Comparison of ENCODE assay signal across 8 mouse cellular contexts in genomic region chr13:24518887-24519286, GRCm38 (mm10).
DNase-seq lines count a peak whose midpoint lies in the region; ATAC-seq and TF ChIP-seq lines count a peak whose summit lies in the region.

No protein-coding gene starts in this region.

- peaks cover 19% of the 10 kb centered on the region for H3K4me1 ChIP-seq in forebrain, embryonic 14.5 days (ENCODE audit: control insufficient read depth, insufficient read depth, low read length)
- H3K4me1 ChIP-seq in forebrain, embryonic 13.5 days: peaks cover 20% of the 10 kb centered on the region
- H3K4me1 ChIP-seq in hindbrain, postnatal 0 days (ENCODE audit: insufficient read depth, low read length): peaks cover 16% of the 10 kb centered on the region; the same call in 1 of the 2 replicates

- H3K4me2 ChIP-seq in forebrain, embryonic 14.5 days (ENCODE audit: low read length): no peak overlapping the region
- H3K4me2 ChIP-seq in forebrain, embryonic 13.5 days: no peak overlapping the region
- no peak overlapping the region for H3K4me2 ChIP-seq in hindbrain, postnatal 0 days (ENCODE audit: low read depth, low read length)

- H3K27me3 ChIP-seq in forebrain, embryonic 14.5 days (replicated peaks; ENCODE audit: control insufficient read depth, insufficient read depth, low read length): no peaks in the 10 kb centered on the region
- no peaks in the 10 kb centered on the region for H3K27me3 ChIP-seq in forebrain, embryonic 13.5 days
- H3K27me3 ChIP-seq in hindbrain, postnatal 0 days (ENCODE audit: insufficient read depth, low read length): no peaks in the 10 kb centered on the region

- H3K4me3 ChIP-seq in forebrain, embryonic 14.5 days (ENCODE audit: low read depth, low read length): no peak overlapping the region
- no peak overlapping the region for H3K4me3 ChIP-seq in forebrain, embryonic 13.5 days
- H3K4me3 ChIP-seq in hindbrain, postnatal 0 days (ENCODE audit: low read length): no peak overlapping the region

- no peaks in the 10 kb centered on the region for H3K36me3 ChIP-seq in forebrain, embryonic 14.5 days (ENCODE audit: control insufficient read depth, insufficient read depth, low read length)
- H3K36me3 ChIP-seq in forebrain, embryonic 13.5 days (ENCODE audit: poor library complexity, severe bottlenecking): no peaks in the 10 kb centered on the region
- H3K36me3 ChIP-seq in hindbrain, postnatal 0 days (ENCODE audit: insufficient read depth, low read length): no peaks in the 10 kb centered on the region

- no peak for ATAC-seq in forebrain, embryonic 14.5 days
- ATAC-seq in forebrain, embryonic 13.5 days: no peak
- ATAC-seq in hindbrain, postnatal 0 days: no peak

- H3K9me3 ChIP-seq in forebrain, embryonic 14.5 days (replicated peaks; ENCODE audit: control insufficient read depth, low read length): no peaks in the 10 kb centered on the region
- H3K9me3 ChIP-seq in forebrain, embryonic 13.5 days (replicated peaks): no peaks in the 10 kb centered on the region
- no peaks in the 10 kb centered on the region for H3K9me3 ChIP-seq in hindbrain, postnatal 0 days (ENCODE audit: low read length)

- H3K9ac ChIP-seq in forebrain, embryonic 14.5 days (ENCODE audit: low read length): no peak overlapping the region
- no peak overlapping the region for H3K9ac ChIP-seq in forebrain, embryonic 13.5 days
- no peak overlapping the region for H3K9ac ChIP-seq in hindbrain, postnatal 0 days (replicated peaks; ENCODE audit: low read length)

- 35% methylated on average over 6 of the region's 6 CpGs for WGBS in forebrain, embryonic 14.5 days
- 35% methylated on average over 6 of the region's 6 CpGs for WGBS in forebrain, embryonic 13.5 days
- 39% methylated on average over 6 of the region's 6 CpGs for WGBS in hindbrain, postnatal 0 days

- H3K27ac ChIP-seq in forebrain, embryonic 14.5 days (ENCODE audit: low read depth, low read length): no peak overlapping the region
- no peak overlapping the region for H3K27ac ChIP-seq in forebrain, embryonic 13.5 days
- no peak overlapping the region for H3K27ac ChIP-seq in hindbrain, postnatal 0 days

- peak; percentile 57 for DNase-seq in forebrain, embryonic 14.5 days (ENCODE audit: low spot score)
- peak; percentile 30 for DNase-seq in urinary bladder, postnatal 14 days (ENCODE audit: low spot score)
- DNase-seq in urinary bladder, postnatal 4 days (ENCODE audit: low spot score in 2 of 2): no peak
- DNase-seq in cerebellum, postnatal 36 days: peak; percentile 21 to 28
- DNase-seq in hindbrain, postnatal 0 days (ENCODE audit: low spot score): peak; percentile 30
- DNase-seq in lung, postnatal 36 days: peak; percentile 81
- DNase-seq in thymus, postnatal 36 days: peak; percentile 62 to 64

- TF ChIP-seq CTCF in hindbrain, postnatal 0 days (IDR thresholded peaks at IDR 0.05; ENCODE audit: low read depth): peak; percentile 57

Comparison
In these comparisons a context has a peak if more than half of its experiments do, and no peak if none do; other contexts are left out.
1. DNase-seq: peak in forebrain, embryonic 14.5 days (single experiment), urinary bladder, postnatal 14 days (single experiment), cerebellum, postnatal 36 days (2 of 2), hindbrain, postnatal 0 days (single experiment), lung, postnatal 36 days (single experiment) and thymus, postnatal 36 days (2 of 2); none in urinary bladder, postnatal 4 days (0 of 2).